Mouse (Mus musculus): ENCODE measurements around the gene Irf4.

- TF ChIP-seq GATA1 (IDR thresholded peaks at IDR 0.05; ENCODE audit: borderline replicate concordance, low read length) (no peak), FLI1 (IDR thresholded peaks at IDR 0.05; ENCODE audit: low read length) (no peak)
Measured at GRCm38 (mm10) chr13:30747068-30747467, 2.0 kb upstream of the Irf4 start.

Measured in megakaryocyte, embryonic 14.5 days (primary cell).